Mouse (Mus musculus) embryonic stem cell, embryonic (primary cell): ENCODE data around the gene Lct.

Experiments used
- CTCF ChIA-PET, 4 experiments: fragments of 300-600 bp in 2 of 4; fragments of 350-600 bp in 2 of 4; sonication (Branson Sonifier 250); formaldehyde crosslinking; loops; one replicate each; lab custom pipeline; 2022; ENCODE audit warnings: inconsistent platforms in 2 of 4; lab: Charles Lee
- POLR2A ChIA-PET, 4 experiments: fragments of 300-600 bp in 2 of 4; fragments of 350-600 bp in 2 of 4; sonication (Branson Sonifier 250); formaldehyde crosslinking; loops; one replicate each; lab custom pipeline; 2022; ENCODE audit warnings: antibody characterized with exemption in 4 of 4, inconsistent platforms in 1 of 4; lab: Charles Lee

Lct gene

DNA sequence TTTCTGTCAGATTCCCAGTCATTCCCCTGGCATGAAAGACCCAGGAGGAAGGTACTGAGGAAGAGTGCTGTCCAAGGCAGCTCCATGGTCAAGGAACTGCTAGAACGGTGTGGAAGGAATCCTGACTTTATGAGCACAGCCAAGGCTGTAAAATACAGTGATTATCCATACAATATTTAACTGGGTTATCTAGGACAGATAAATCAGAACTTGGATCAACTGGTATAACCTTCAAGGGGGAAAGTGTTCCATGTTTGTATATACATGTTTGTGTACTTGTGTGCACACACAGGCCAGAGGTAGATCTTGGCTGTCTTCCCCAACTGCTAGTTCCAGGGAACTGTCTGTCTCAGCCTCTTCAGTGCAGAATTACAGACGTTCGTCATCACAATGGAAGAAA, at the start of gene Lct:
TSS of gene Lct (minus strand) at position 101 of the 400 bp plus-strand sequence.
- POLR2A ChIA-PET, result interaction anchor here in 2 of 4 experiments (0.8 to 29.2 kb wide), 9 partner anchors 10 to 304 kb away, joined by 3 to 654 read pairs (median 3); partner anchors contain the start of genes Dars (in 1 of the 2) and Mcm6 (in 1 of the 2)
- CTCF ChIA-PET, result no interaction called here

DNA sequence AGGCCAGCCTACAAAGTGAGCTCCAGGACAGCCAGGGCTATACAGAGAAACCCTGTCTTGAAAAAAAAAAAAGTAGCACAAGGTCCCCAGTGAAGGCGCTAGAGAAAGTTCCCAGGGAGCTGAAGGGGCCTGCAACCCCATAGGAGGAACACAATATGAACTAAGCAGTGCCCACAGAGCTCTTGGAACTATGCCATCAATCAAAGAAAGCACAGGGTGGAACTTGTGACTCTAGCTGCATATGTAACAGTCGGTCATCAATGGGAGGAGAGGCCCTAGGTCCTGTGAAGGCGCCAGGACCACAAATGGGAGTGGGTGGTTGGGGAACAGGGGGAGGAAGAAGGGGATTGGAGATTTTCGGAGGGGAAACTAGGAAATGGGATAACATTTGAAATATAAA, 48.7 kb upstream of the Lct start:
- ChIA-PET CTCF (interaction anchor here in 1 of 4 experiments (0.7 to 1.1 kb wide), 3 partner anchors 8 to 1996 kb away, joined by 3 to 4 read pairs (median 3); no protein-coding TSS in a partner anchor), POLR2A (interaction anchor here in 3 of 4 experiments (0.6 to 3.8 kb wide), 12 partner anchors 10 to 752 kb away, joined by 3 to 36 read pairs (median 3); partner anchors contain the start of genes Cxcr4 (in 2 of the 3) and Mcm6 (in 2 of the 3))

DNA sequence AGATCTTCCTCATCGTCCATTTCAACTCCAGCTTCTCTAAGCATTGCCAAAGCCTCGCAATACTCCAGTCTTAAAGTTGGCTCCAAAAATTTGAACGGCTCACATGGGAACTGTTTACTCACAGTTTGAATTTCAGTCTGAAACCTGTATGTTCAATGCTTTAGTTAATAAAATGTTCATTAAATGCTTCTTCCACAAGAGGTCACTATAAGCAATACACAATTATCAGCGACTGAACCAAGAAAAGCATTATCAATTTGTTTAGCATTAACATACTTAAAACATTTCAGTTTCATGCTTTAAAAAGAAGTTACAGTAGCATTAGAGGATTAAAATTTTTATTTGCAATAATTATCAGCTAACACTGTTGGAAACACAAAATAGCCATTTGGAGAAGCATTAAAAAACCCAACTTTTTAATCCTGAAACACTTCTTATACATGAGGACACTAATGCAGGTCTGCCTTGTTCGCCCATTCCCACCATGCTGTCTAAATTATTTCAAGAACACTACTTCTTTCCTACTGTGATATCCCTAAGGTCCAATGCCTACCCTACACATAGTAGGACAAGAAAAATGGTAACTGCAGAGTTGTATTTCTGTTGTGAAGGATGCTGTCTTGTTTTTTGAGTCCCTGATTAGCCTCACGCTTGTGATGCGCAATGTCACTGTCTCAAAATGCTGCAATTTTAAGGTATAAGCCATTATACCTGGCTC, 44.2 kb upstream of the Lct start:
- ChIA-PET POLR2A (interaction anchor here in 2 of 4 experiments (0.9 to 7.2 kb wide), 3 partner anchors 13 to 163 kb away, joined by 3 to 103 read pairs (median 4); partner anchors contain the start of genes Dars (in 1 of the 2) and Mcm6 (in 1 of the 2)), CTCF (interaction anchor here in 1 of 4 experiments (0.6 kb wide), 1 partner anchor 87 kb away, joined by 3 read pairs; no protein-coding TSS in a partner anchor)

DNA sequence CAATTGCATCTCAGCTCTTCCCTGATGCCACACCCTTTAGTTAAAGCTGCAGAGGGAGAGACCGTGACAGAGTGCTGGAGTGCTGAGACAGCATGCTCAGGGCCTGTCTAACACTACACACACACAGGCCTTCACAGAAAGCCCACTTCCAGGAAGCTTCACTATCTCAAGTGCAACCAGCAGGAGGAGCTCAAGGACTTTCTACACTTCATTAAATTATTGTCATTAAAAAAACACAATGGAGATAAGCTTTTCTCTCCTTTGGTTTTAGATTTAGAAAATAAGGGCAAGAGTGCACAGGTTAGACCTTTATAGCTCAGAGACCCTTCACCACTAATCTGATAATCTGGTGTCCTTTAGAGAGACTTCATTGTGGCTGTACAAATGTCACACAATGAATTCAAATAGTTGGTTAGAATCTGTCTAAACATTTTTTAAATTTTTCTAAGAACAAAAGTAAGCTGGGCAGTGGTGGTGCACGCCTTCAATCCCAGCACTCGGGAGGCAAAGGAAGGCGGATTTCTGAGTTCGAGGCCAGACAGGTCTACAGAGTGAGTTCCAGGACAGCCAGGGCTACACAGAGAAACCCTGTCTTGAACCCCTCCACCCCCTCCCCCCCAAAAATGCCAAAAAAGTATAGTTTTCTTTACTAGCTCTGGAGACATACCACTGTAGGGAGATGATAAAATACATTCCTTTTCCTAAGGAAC, 40.8 kb upstream of the Lct start:
- CTCF ChIA-PET, result interaction anchor here in 3 of 4 experiments (0.6 to 1.9 kb wide), 27 partner anchors 8 to 542 kb away, joined by 3 to 14 read pairs (median 3); partner anchors contain the start of genes Mcm6 (in 2 of the 3) and Dars (in 1 of the 3)

DNA sequence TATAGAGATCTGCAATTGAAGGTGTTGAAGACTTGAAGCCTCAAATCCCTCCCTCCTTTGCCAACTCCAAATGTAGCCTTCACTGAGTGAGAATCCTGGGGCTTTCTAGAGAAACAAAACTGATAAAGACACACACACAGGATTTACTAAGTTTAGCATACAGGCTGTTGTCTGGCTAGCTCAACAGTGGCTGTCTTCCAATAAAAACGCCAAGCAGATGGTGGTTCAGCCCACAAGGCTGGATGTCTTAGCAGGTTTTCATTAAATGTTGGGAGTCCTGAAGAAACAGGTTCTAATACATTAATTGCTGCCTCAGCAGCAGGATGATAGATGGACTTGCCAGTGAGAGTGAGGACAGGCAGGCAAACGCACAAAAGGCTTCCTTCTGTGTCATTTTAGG, 32.5 kb upstream of the Lct start:
- POLR2A ChIA-PET, result interaction anchor here (0.6 to 17.5 kb wide), 38 partner anchors 8 to 579 kb away, joined by 3 to 654 read pairs (median 12); partner anchors contain the start of genes Dars (in 3 of the 4), Cxcr4 (in 1 of the 4), Lct (in 1 of the 4) and R3hdm1 (in 1 of the 4)
- CTCF ChIA-PET, result interaction anchor here in 2 of 4 experiments (1.4 to 2.4 kb wide), 3 partner anchors 8 to 37 kb away, joined by 3 to 14 read pairs (median 13); no protein-coding TSS in a partner anchor

More for the DNA sequence above, 40.8 kb upstream of the Lct start:
- POLR2A ChIA-PET, result interaction anchor here (0.6 to 7.2 kb wide), 18 partner anchors 9 to 223 kb away, joined by 3 to 103 read pairs (median 4); partner anchors contain the start of genes Mcm6 (in 4 of the 4), Dars (in 3 of the 4) and Cxcr4 (in 1 of the 4)

DNA sequence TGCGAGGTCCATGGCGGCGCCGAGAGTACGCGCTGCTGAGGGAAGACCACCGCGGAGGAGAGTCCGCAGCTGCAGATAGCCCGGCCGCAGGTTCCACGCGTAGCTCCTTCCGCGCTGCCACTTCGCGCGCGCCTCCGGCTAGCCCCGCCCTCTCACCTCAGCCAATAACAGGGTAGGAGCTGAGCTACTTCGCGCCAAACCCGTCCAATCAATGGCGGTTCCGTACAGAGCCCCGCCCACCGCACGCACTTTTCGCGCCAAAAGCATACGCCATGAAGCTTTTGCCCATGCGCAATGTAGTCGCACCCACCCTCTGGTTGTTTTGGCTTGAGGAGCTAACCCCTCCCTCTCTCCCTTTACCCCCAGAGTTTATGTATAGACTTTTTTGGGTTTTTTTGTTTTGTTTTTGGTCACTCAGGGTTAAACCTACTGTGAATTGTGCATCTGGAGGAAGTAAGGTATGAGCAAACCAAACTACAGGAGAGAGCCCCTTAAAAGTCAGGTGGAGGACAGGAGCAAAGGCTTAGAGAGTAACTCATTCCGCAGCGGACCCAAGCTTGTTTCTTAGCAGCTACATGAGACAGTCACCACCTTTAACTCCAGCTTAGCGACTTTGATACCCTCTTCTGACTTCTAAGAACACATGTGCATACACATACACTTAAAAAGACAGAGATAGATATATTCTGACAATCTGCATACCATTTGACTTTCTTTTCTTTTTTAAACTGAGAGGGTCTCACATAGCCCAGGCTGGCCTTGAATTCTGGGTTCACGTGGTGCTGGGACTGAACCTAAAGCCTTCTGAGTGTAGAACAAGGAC, 31.6 kb upstream of the Lct start, which contains the start of gene Mcm6:
TSS of gene Mcm6 (minus strand) at position 111 of the 823 bp plus-strand sequence.
- ChIA-PET POLR2A (interaction anchor here (0.5 to 17.5 kb wide), 104 partner anchors 8 to 1167 kb away, joined by 3 to 654 read pairs (median 5); partner anchors contain the start of genes Dars (in 4 of the 4), Ccnt2 (in 1 of the 4), Cxcr4 (in 1 of the 4) and Lct (in 1 of the 4)), CTCF (interaction anchor here in 3 of 4 experiments (0.6 to 2.4 kb wide), 8 partner anchors 9 to 1990 kb away, joined by 3 to 14 read pairs (median 4); partner anchors contain the start of gene Dars (in 1 of the 3))

DNA sequence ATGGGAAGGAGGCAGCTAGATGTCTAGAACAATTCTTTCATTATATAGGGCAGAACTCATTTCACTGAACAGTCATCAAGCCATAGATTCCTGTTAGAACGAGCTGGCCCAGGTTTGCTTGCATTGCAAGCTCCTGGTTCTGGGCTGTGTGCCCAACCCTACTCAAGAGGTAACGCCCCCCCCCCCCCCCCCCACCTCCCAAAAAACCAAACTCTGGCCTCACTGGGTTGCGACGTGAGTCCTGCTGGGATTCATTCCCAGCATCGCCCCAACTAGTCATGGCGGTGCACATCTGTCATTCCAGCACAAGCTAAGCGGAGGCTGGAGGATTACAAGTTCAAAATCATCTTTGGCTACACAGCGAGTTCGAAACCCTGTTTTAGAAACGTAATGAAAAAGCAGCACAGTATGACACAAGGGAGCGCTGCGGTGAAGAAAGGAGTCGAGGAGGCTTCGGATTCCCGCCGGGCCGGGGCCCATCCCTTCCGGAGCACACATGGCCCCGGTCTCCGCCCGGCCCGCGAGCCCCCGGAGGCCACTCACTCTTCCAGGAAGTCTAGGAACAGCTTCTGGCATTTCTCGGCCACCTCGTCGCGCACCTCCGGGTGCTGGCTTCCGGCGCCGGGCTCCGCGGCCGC, 30.9 kb upstream of the Lct start:
- ChIA-PET POLR2A (interaction anchor here (0.5 to 17.5 kb wide), 104 partner anchors 8 to 1168 kb away, joined by 3 to 654 read pairs (median 5); partner anchors contain the start of genes Dars (in 4 of the 4), Ccnt2 (in 1 of the 4), Cxcr4 (in 1 of the 4) and Lct (in 1 of the 4)), CTCF (interaction anchor here in 3 of 4 experiments (0.6 to 2.4 kb wide), 7 partner anchors 10 to 1991 kb away, joined by 3 to 14 read pairs (median 4); partner anchors contain the start of gene Dars (in 1 of the 3))

DNA sequence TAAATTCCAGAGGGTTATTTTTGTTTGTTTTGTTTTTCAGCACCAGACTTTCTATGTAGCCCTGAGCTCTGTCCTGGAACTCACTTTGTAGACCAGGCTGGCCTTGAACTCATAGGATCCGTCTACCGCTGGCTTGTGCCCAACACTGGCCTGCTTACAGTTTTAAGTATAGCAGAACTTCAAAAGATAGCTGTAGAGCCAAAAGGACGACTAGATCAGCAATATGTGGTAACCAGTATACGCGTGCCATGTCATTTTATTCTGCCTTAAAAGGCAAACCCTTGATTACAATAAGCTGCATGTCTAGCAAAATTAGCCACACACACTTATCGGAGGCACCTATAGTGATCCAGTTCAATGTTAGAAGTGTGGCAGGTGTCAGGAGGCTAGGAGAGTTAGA, 30.2 kb upstream of the Lct start:
- ChIA-PET CTCF (interaction anchor here in 3 of 4 experiments (0.6 to 2.4 kb wide), 6 partner anchors 10 to 59 kb away, joined by 3 to 14 read pairs (median 3); partner anchors contain the start of gene Dars (in 1 of the 3)), POLR2A (interaction anchor here (0.6 to 17.5 kb wide), 56 partner anchors 7 to 851 kb away, joined by 3 to 654 read pairs (median 7); partner anchors contain the start of genes Dars (in 4 of the 4), Ccnt2 (in 1 of the 4), Cxcr4 (in 1 of the 4) and Lct (in 1 of the 4))

DNA sequence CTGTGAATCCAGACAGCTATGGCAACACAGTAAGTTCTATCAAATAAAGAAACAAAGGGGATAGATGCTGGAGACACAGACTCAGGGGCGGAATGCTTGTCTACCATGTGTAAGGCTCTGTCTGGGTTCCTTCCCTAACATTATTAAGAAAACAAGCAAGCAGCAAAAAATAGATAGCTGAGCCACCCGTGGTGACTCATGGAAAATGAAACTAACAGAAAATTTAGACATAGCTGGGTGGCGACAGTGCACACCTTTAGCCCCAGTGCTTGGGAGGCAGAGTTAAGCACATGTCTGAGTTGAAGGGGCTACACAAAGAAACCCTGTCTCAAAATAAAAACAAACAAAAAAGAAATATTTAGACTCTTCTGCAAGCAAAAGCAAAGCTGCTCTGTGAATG, 29.3 kb upstream of the Lct start:
- CTCF ChIA-PET, result interaction anchor here in 2 of 4 experiments (1.1 to 1.3 kb wide), 3 partner anchors 10 to 14 kb away, joined by 3 to 4 read pairs (median 3); no protein-coding TSS in a partner anchor
- POLR2A ChIA-PET, result interaction anchor here (0.5 to 17.5 kb wide), 33 partner anchors 8 to 504 kb away, joined by 3 to 654 read pairs (median 14); partner anchors contain the start of genes Dars (in 4 of the 4), Cxcr4 (in 1 of the 4) and Lct (in 1 of the 4)

DNA sequence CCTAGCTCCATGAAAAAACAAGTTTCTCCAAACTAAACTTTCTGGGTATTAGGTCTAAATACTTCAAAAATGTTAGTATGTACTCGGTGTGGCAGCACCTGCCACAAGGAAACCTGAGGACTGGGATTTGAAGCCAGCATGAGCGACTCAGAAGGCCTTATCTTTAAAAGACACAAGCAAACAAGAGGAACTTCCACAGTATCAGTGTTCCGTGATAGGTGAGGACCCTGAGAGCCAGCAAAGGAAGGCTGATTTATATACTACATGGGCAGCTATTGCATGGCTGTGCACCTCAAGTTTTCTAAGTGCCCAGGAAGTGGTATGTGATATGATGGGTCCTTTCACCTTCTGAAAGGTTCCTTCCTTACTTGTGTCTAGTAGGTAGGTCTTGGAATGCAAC, 25.0 kb upstream of the Lct start:
- POLR2A ChIA-PET, result interaction anchor here in 2 of 4 experiments (1.3 to 17.5 kb wide), 5 partner anchors 9 to 64 kb away, joined by 4 to 654 read pairs (median 8); partner anchors contain the start of genes Dars (in 1 of the 2) and Lct (in 1 of the 2)
- CTCF ChIA-PET, result interaction anchor here in 1 of 4 experiments (0.7 kb wide), 1 partner anchor 458 kb away, joined by 3 read pairs; no protein-coding TSS in a partner anchor

DNA sequence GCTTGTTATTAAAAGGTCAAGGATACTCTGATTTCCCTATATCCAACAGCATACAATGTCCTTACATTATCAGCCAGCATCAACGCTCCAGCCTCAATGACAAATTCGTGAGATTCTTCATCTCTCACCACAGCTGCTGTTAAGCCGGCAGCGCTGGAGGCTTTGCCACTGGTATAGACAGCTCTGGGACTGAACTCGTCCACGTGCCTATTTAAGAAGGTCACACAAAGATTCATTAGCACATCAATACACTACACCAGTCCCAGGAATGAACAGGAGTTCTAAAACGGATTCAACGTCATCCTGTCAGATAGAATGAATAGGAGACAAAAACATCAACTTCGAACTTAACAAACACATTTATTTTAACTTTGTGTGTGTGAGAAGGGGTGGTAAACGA, 16.1 kb upstream of the Lct start:
- POLR2A ChIA-PET, result interaction anchor here (0.6 to 29.2 kb wide), 19 partner anchors 11 to 476 kb away, joined by 3 to 654 read pairs (median 4); partner anchors contain the start of genes Mcm6 (in 4 of the 4), Dars (in 1 of the 4) and Rab3gap1 (in 1 of the 4)

DNA sequence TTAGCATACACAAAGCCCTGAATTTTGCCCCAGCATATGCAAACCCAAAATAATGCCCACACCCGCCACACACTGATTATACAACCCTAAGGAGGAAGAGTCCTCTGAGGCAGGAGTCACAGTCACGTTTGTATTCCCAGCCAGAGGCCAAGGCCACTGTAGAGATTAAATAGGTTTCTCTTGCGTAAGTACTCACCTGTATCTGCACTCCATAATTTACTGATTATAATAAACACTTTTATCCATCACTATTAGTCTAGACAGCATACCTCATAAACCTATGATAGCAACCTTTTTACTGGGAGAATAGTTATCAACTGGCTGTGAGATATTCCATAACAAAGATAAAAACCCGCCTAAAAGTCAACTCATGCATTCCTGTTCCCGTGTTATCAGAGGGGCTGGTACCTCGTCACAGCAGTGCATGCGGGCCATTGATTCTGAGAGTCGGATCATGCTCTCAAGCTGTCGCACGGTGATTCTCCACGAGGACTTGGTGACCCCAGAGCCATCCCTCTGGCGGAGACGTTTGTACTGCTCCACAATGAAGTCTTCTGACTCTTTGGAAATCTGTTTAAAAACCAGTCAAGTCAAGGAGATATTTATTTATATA, 9.7 kb upstream of the Lct start:
- POLR2A ChIA-PET, result interaction anchor here in 3 of 4 experiments (0.7 to 29.2 kb wide), 7 partner anchors 8 to 22 kb away, joined by 3 to 654 read pairs (median 4); partner anchors contain the start of genes Mcm6 (in 2 of the 3) and Lct (in 1 of the 3)

More for the DNA sequence above, 16.1 kb upstream of the Lct start:
- CTCF ChIA-PET, result interaction anchor here in 2 of 4 experiments (0.8 to 1.6 kb wide), 2 partner anchors 25 to 844 kb away, joined by 3 read pairs; no protein-coding TSS in a partner anchor

DNA sequence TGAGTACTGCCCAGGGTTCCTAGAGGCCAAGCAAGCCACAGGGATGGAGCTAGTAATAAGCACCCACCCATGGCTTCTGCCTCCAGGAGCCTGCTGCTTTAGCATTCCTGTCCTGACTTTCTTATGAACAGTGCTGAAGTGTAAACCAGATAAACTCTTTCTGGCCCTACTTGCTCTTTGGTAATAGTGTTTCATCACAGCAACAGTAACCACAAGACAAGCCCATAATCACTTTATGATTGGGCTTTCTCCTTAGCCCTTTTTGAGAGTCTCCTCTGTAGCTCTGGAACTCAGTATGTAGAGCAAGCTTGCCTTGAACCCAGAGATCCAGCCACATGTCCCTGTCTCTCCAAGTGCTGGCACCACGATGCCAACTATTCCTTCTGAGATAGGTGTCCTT, 2.2 kb upstream of the Lct start:
- ChIA-PET CTCF (no interaction called here), POLR2A (interaction anchor here in 2 of 4 experiments (0.6 to 29.2 kb wide), 8 partner anchors 8 to 86 kb away, joined by 3 to 654 read pairs (median 3); partner anchors contain the start of genes Dars (in 1 of the 2) and Mcm6 (in 1 of the 2))

More for the DNA sequence above, 9.7 kb upstream of the Lct start:
- CTCF ChIA-PET, result no interaction called here

DNA sequence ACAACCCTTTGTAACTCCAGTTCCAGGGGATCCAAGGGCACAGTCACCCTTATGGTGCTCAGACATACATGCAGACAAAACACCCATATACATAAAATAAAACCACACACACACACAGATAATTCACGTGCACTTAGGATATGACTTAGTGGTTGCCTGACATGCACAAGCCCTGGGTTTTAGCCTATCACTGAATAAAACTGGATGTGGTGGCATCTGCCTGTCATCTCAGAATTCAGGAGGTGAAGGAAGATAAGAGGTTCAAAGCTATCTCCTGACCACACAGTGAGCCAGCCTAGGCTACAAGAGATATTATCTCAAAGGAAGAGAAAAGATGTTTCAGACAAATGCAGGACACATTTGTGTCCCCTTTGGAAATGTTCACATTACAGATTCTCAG, 953 bp downstream of the Lct start:
- POLR2A ChIA-PET, result interaction anchor here in 2 of 4 experiments (0.5 to 29.2 kb wide), 8 partner anchors 11 to 591 kb away, joined by 3 to 654 read pairs (median 3); partner anchors contain the start of gene Mcm6 (in 1 of the 2)

DNA sequence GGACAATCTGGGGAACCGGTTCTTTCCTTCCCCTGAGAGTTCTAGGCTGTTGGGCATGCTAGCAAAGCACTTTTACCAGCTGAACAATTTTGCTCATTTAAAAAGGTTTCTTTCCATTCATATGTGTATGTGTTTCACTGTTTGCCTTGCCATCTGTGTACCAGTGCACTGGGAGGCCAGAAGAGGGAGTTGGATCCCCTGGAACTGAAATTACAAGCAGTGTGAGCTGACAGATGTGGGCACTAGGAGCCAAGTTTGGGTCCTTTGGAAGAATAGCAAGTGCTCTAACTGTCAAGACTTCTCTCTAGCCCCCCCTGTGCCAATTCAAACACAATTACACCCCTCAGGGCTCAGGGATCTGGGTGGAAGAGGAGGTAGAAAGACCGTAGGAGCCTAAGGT, 3.3 kb downstream of the Lct start:
- CTCF ChIA-PET, result no interaction called here

More for the DNA sequence above, 953 bp downstream of the Lct start:
- CTCF ChIA-PET, result no interaction called here

More for the DNA sequence above, 3.3 kb downstream of the Lct start:
- POLR2A ChIA-PET, result interaction anchor here in 2 of 4 experiments (0.6 to 29.2 kb wide), 2 partner anchors 34 to 527 kb away, joined by 5 to 654 read pairs; partner anchors contain the start of gene Mcm6 (in 1 of the 2)
